Mouse (Mus musculus) lung, adult 2 months (tissue): ENCODE measurements around the gene 2310046K23Rik.

Experiments used
- CTCF ChIP-seq: fragments of 200-500 bp; IDR thresholded peaks from 2 replicates; pipeline ENCODE4 v1.5.1; 2011; ENCODE audit warnings: mild to moderate bottlenecking, low read length, control low read depth; ENCODE audit not compliant: insufficient read depth
- POLR2A ChIP-seq: fragments of 200-500 bp; IDR thresholded peaks from 2 replicates; pipeline ENCODE4 v1.6.1; 2011; ENCODE audit warnings: low read depth, mild to moderate bottlenecking, control low read depth, low read length, borderline replicate concordance; ENCODE audit errors: extremely low read depth

DNA sequence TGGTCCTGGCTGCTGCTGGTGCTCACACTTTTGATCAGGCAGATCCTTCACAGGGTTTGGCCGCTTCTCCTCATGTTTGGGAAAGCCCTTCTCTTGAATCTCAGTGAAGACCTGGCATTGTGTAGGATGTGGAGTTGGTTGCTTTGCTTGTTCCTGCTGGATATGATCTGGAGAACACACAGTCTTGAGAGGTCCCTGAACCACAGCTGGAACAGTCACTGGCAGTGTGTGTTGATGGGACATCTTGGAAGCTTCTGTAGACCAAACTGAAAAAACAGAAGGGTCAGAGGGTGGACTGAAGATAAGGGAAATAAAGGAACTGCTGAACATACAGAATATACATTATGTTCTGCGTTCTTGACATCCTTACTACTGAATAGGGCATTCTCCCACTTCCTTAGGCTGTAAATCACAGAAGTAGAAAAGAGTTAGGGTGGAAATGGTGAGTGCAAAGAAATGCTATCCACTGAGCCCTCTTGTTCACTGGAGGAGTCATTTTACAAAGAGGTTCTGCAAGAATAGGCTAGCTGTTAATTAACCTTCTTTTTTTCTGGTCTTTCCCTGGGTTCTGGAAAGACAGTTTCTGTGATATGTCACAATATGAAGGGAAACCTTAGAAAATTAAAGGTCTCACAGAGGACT, 38.3 kb upstream of the 2310046K23Rik start:
- TF ChIP-seq POLR2A (no peak), CTCF (no peak)
